Comparison of ENCODE assay signal across 1 mouse cellular context in genomic region chr4:43493846-43494240, GRCm38 (mm10).
TF ChIP-seq lines count a peak whose summit lies in the region.

No protein-coding gene starts in this region.

TF ChIP-seq in CH12.LX, 34 proteins besides CTCF, POLR2A, EP300 and RAD21:
- no peak for TF ChIP-seq UBTF (IDR thresholded peaks at IDR 0.05; ENCODE audit: low read depth, low read length)
- no peak for TF ChIP-seq POLR2AphosphoS2 (IDR thresholded peaks at IDR 0.05; ENCODE audit: low read depth, low read length)
- TF ChIP-seq TCF12 (IDR thresholded peaks at IDR 0.05; ENCODE audit: low read depth, low read length) = no peak
- no peak for TF ChIP-seq IRF4 (IDR thresholded peaks at IDR 0.05; ENCODE audit: low read depth, low read length)
- no peak for TF ChIP-seq NRF1 (IDR thresholded peaks at IDR 0.05; ENCODE audit: low read depth, low read length)
- no peak for TF ChIP-seq BHLHE40 (IDR thresholded peaks at IDR 0.05; ENCODE audit: low read depth, low read length)
- no peak for TF ChIP-seq ETS1 (conservative IDR thresholded peaks at IDR 0.05; ENCODE audit: low read depth, low read length)
- no peak for TF ChIP-seq SMC3 (IDR thresholded peaks at IDR 0.05; ENCODE audit: low read depth, low read length)
- TF ChIP-seq E2F4 (IDR thresholded peaks at IDR 0.05; ENCODE audit: insufficient replicate concordance, low read depth, low read length) = no peak
- TF ChIP-seq MAX (IDR thresholded peaks at IDR 0.05; ENCODE audit: low read length) = no peak
- TF ChIP-seq MAZ (IDR thresholded peaks at IDR 0.05; ENCODE audit: low read depth, low read length) = no peak
- no peak for TF ChIP-seq NELFE (IDR thresholded peaks at IDR 0.05; ENCODE audit: low read depth, low read length)
- TF ChIP-seq MYC (IDR thresholded peaks at IDR 0.05; ENCODE audit: low read depth, low read length) = no peak
- no peak for TF ChIP-seq MAFK (IDR thresholded peaks at IDR 0.05; ENCODE audit: insufficient replicate concordance, low read length)
- no peak for TF ChIP-seq ZKSCAN1 (IDR thresholded peaks at IDR 0.05; ENCODE audit: borderline replicate concordance, low read depth, low read length)
- TF ChIP-seq TBP (conservative IDR thresholded peaks at IDR 0.05; ENCODE audit: low read depth, low read length) = no peak
- no peak for TF ChIP-seq ZNF384 (IDR thresholded peaks at IDR 0.05; ENCODE audit: low read depth, low read length)
- TF ChIP-seq PAX5 (IDR thresholded peaks at IDR 0.05; ENCODE audit: low read length) = no peak
